Mouse (Mus musculus): ENCODE measurements around the gene Camkv.

Camkv gene

DNA sequence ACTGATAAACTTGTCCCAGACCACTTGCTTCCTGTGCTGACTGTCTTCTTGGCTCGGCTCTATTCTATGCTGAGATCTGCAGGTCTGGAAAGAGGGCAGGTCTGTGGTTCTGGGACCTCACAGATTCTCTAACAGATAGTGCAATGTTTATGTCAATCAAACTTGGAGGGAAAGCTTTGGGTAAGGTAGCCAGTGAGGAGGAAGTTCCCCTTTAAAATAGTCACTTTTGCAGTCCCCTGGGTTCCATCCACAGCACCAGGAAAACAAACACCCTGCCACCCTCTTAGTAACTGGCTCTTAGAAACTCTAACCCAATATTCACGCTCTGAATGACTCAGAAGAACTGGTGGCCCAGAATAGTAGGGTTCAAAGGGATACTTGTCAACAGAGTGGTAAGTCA, 59.0 kb downstream of the Camkv start:
- no peak for DNase-seq

- no peak for DNase-seq
Observed at GRCm38 (mm10) chr9:107995513-107995912, 60.0 kb downstream of the Camkv start.

GRCm38 (mm10) chr9:107996049-107996448, 60.6 kb downstream of the Camkv start, which contains the start of gene Gm20662:
Gene Gm20662, plus strand, starts transcription at chr9:107996349.
- no peak for DNase-seq
